Mouse (Mus musculus) embryonic facial prominence, embryonic 14.5 days (tissue): Measurements from ENCODE around the gene Pck2. TPM values are rescaled to one million over a fixed set of nuclear protein-coding genes. Genes with fewer than 3 reads are reported as not detected.

Experiments used
- ATAC-seq: fragments of 200-750 bp; cut with Nextera tagmentation; 2 replicates; pipeline ENCODE4 v1.8.0; 2017; ENCODE audit warnings: low read depth, moderate number of reproducible peaks, moderate TSS enrichment
- DNase-seq: peaks from one replicate; pipeline ENCODE4 v3.0.0-alpha.2; 2015; ENCODE audit warnings: low spot score
- H3K27ac ChIP-seq: fragments of 300-500 bp; sonication (generic); replicated peaks from 2 replicates; pipeline ENCODE4 v1.5.1; 2014; ENCODE audit warnings: low read depth, mild to moderate bottlenecking, low read length, moderate library complexity
- H3K27me3 ChIP-seq: fragments of 300-500 bp; sonication (generic); replicated peaks from 2 replicates; pipeline ENCODE4 v1.6.1; 2014; ENCODE audit warnings: low read length; ENCODE audit not compliant: control insufficient read depth, insufficient read depth
- H3K36me3 ChIP-seq: fragments of 300-500 bp; sonication (generic); 2 replicates; pipeline ENCODE4 v1.6.1; 2014; ENCODE audit warnings: low read length, mixed read lengths; ENCODE audit not compliant: control insufficient read depth, insufficient read depth
- H3K4me1 ChIP-seq: fragments of 300-500 bp; sonication (generic); 2 replicates; pipeline ENCODE4 v1.6.1; 2014; ENCODE audit warnings: antibody characterized with exemption, low read length; ENCODE audit not compliant: control insufficient read depth, insufficient read depth
- H3K4me2 ChIP-seq: fragments of 300-500 bp; sonication (generic); 2 replicates; pipeline ENCODE4 v1.6.1; 2014; ENCODE audit warnings: low read depth, mild to moderate bottlenecking, low read length, moderate library complexity, mixed read lengths
- H3K4me3 ChIP-seq: fragments of 300-500 bp; sonication (generic); 2 replicates; pipeline ENCODE4 v1.5.1; 2014; ENCODE audit warnings: low read depth, mild to moderate bottlenecking, low read length
- H3K9ac ChIP-seq: fragments of 300-500 bp; sonication (generic); 2 replicates; pipeline ENCODE4 v1.6.1; 2014; ENCODE audit warnings: low read depth, mild to moderate bottlenecking, low read length, moderate library complexity, mixed read lengths
- H3K9me3 ChIP-seq: fragments of 300-500 bp; sonication (generic); 2 replicates; pipeline ENCODE4 v1.6.1; 2016; ENCODE audit warnings: low read length; ENCODE audit not compliant: control insufficient read depth
- WGBS: fragments of 180-500 bp; shearing (Covaris S2); extraction: QIAGEN DNeasy Blood & Tissue Kit; methylation state at CpG from one replicate; pipeline ENCODE4 v1.1.7; 2014; 5-methylcytosine and 5-hydroxymethylcytosine counted together
- polyA plus RNA-seq: library from polyadenylated mRNA; unstranded; fragments of >200 nt; fragmentation: Nextera tagmentation; extraction: Ambion mirVana; gene quantifications from 2 replicates; pipeline ENCODE4 v1.2.1, GENCODE M21; 2014

The Pck2 gene
- polyA plus RNA-seq: 28.1 and 32.7 TPM in 2 replicates

DNA sequence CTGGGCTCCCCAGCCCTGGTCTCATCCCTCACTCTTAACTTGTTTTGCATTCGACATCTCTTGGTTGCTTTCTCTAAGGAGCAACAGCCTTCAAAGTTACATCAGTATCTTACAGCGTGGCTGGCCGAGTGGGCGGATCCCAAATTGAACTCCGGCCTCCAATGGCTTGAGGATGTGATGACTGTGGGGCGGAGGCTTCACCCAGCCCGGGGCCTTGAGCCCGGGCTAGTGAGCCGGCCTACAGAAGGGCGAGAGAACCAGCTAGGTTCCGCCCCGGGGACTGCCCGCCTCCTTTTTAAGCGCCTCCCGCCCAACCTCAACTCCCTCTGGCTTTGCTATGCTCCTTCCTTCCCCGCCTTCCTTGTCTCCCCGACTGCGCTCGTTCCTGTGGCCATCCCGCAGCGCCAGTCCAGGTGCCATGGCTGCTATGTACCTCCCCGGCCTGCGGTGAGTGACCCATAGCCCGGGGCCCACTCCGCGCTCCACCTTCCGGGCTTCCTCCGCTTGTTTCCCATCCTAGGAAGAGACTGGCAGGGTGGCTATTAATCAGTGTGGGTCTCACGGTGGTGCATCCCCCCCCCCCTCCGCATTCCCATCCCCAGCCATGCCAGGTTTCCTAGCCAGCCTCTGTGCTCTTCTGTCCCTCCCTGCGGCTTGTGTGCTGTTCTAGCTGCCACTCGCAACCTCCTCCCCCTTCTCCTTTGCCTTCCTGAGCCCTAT, at the start of gene Pck2:
Pck2 (plus strand) TSS at position 200 of the 720 bp plus-strand sequence.
- H3K9me3 ChIP-seq: no peaks in the 10 kb centered on the region
- DNase-seq: peak; percentile 95
- peaks cover 24% of the 10 kb centered on the region; the same call in 1 of the 2 replicates for H3K36me3 ChIP-seq
- peak within 1 kb of the TSS; percentile 54 for H3K4me2 ChIP-seq
- under 1% methylated on average over 32 of the region's 32 CpGs for WGBS
- H3K9ac ChIP-seq: peak within 1 kb of the TSS; percentile 73
- 0 out of 2 replicates have a peak, but pooled peaks cover 3% of the 10 kb centered on the region for H3K27me3 ChIP-seq
- peak; percentile 91 for ATAC-seq
- H3K4me1 ChIP-seq: peaks cover 6% of the 10 kb centered on the region
- H3K27ac ChIP-seq: peak within 1 kb of the TSS; percentile 83
- peak within 1 kb of the TSS; percentile 54 for H3K4me3 ChIP-seq

GRCm38 (mm10) chr14:55490361-55491201, 49.5 kb upstream of the Pck2 start, which contains the start of gene Carmil3:
Gene Carmil3 (plus strand): TSS chr14:55490651.
- Histone ChIP-seq H3K4me2 (peak within 1 kb of the TSS; percentile 89), H3K27ac (peak within 1 kb of the TSS; percentile 66), H3K36me3 (no peaks in the 10 kb centered on the region), H3K4me1 (0 out of 2 replicates have a peak, but pooled peaks cover 3% of the 10 kb centered on the region), H3K27me3 (no peaks in the 10 kb centered on the region), H3K9ac (peak within 1 kb of the TSS; percentile 72), H3K9me3 (no peaks in the 10 kb centered on the region), H3K4me3 (peak within 1 kb of the TSS; percentile 70)
- peak; percentile 91 for ATAC-seq
- peak; percentile 94 for DNase-seq
- under 1% methylated on average over 43 of the region's 68 CpGs for WGBS

DNA sequence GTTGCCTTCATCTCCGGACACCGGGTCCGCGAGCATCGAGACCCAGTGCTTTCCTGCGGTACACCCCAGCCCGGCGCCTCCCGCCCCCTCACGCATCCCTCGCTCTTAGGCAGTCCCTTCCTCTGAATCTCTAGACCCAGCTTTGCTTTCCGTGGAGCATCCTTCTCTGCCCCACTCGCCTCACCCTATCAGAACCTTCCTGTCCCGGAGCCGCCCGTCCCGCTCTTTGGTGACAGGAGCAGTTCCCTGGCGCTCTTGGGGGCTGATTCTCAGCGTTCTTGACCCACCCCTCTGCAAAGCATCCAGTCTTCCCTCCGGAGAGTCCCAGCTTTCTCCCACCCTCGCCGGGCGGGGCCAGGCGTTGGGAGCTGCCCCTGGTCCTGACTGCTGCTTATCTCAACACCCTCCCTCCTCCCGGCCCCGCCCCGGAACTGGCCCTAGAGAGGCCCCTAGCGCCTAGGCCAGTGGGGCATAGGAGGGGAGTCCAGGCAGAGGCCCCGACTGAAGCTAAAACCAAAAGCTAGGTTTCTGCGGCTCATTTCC, 48.7 kb upstream of the Pck2 start:
- peak; percentile 70 for DNase-seq
- WGBS: 2% methylated on average over 18 of the region's 30 CpGs
- Histone ChIP-seq H3K9ac (peak overlapping the region; percentile 72), H3K4me3 (peak overlapping the region; percentile 70), H3K36me3 (no peaks in the 10 kb centered on the region), H3K4me1 (0 out of 2 replicates have a peak, but pooled peaks cover 3% of the 10 kb centered on the region), H3K9me3 (no peaks in the 10 kb centered on the region), H3K27me3 (no peaks in the 10 kb centered on the region), H3K4me2 (peak overlapping the region; percentile 89), H3K27ac (peak overlapping the region; percentile 66)
- peak; percentile 66 for ATAC-seq

- no peak for DNase-seq
- 20% methylated on average over 3 of the region's 3 CpGs for WGBS
- H3K27ac ChIP-seq: no peak overlapping the region
- H3K4me3 ChIP-seq: no peak overlapping the region
- no peak overlapping the region for H3K4me2 ChIP-seq
- no peaks in the 10 kb centered on the region for H3K36me3 ChIP-seq
- no peaks in the 10 kb centered on the region for H3K9me3 ChIP-seq
- no peak for ATAC-seq
- H3K4me1 ChIP-seq: 0 out of 2 replicates have a peak, but pooled peaks cover 3% of the 10 kb centered on the region
- no peaks in the 10 kb centered on the region for H3K27me3 ChIP-seq
- no peak overlapping the region for H3K9ac ChIP-seq
Measured at GRCm38 (mm10) chr14:55492103-55492502, 48.0 kb upstream of the Pck2 start.

GRCm38 (mm10) chr14:55495509-55496240, 44.4 kb upstream of the Pck2 start:
- Histone ChIP-seq H3K9ac (no peak overlapping the region), H3K4me2 (no peak overlapping the region), H3K4me3 (no peak overlapping the region), H3K27ac (no peak overlapping the region), H3K36me3 (no peaks in the 10 kb centered on the region), H3K27me3 (no peaks in the 10 kb centered on the region), H3K9me3 (no peaks in the 10 kb centered on the region), H3K4me1 (0 out of 2 replicates have a peak, but pooled peaks cover 3% of the 10 kb centered on the region)
- DNase-seq (no peak), ATAC-seq (no peak)
- WGBS: 70% methylated on average over 17 of the region's 20 CpGs

DNA sequence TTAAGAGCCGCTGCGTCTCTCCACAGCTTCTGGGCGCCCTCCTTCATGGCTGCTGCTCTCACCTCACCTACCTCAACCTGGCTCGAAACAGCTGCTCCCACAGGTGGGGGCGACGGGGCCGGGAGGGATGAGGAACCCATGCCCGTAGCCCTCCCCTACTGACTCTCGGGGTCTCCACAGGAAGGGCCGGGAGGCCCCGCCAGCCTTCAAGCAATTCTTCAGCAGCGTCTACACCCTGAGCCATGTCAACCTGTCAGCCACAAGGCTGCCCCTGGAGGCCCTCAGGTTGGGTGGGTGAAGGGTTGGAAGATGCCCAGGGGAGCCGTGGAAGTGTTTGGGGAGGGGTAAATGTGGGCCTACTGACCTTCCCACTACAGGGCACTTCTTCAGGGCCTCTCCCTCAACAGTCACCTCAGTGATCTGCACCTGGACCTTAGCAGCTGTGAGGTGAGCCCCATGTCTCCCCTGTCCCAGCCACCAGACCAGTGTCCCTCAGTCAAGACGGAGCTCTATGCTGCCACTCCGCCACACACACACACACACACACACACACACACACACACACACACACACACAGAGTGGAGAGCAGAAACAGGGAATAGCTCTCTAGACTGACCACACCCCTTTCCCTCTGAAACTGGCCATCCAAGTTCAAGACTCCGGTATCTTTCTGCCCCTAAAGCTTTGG, 43.2 kb upstream of the Pck2 start:
- H3K9me3 ChIP-seq: no peaks in the 10 kb centered on the region
- ATAC-seq (peak; percentile 23; the same call in 1 of the 2 replicates), DNase-seq (no peak)
- H3K4me1 ChIP-seq: no peaks in the 10 kb centered on the region
- no peaks in the 10 kb centered on the region for H3K27me3 ChIP-seq
- H3K9ac ChIP-seq: no peak overlapping the region
- H3K4me3 ChIP-seq: no peak overlapping the region
- H3K27ac ChIP-seq: no peak overlapping the region
- no peaks in the 10 kb centered on the region for H3K36me3 ChIP-seq
- WGBS: 68% methylated on average over 15 of the region's 16 CpGs
- no peak overlapping the region for H3K4me2 ChIP-seq

- Histone ChIP-seq H3K4me3 (no peak overlapping the region), H3K36me3 (no peaks in the 10 kb centered on the region), H3K9me3 (no peaks in the 10 kb centered on the region), H3K27ac (no peak overlapping the region), H3K9ac (peak overlapping the region; percentile 43; the same call in 1 of the 2 replicates), H3K4me1 (no peaks in the 10 kb centered on the region), H3K27me3 (no peaks in the 10 kb centered on the region), H3K4me2 (no peak overlapping the region)
- DNase-seq: peak; percentile 80
- peak; percentile 58; the same call in 1 of the 2 replicates for ATAC-seq
- WGBS: 25% methylated on average over 6 of the region's 6 CpGs
Measured at GRCm38 (mm10) chr14:55497449-55497821, 42.6 kb upstream of the Pck2 start.
